Mouse (Mus musculus): Measurements from ENCODE around the gene Ddx25. TPM values are rescaled to one million over a fixed set of nuclear protein-coding genes. Genes with fewer than 3 reads are reported as not detected.

The Ddx25 gene
- polyA plus RNA-seq, 1 experiment from 2014 or later = 0.38 TPM

- H3K27ac ChIP-seq (replicated peaks) = no peak overlapping the region; the same call in 1 of the 2 replicates
- H3K4me1 ChIP-seq (replicated peaks; ENCODE audit: control insufficient read depth, insufficient read depth) = no peaks in the 10 kb centered on the region
- WGBS = 36% methylated on average over 5 of the region's 5 CpGs
- H3K36me3 ChIP-seq (ENCODE audit: control insufficient read depth, insufficient read depth, low read length) = no peaks in the 10 kb centered on the region
- TF ChIP-seq EP300 (optimal IDR thresholded peaks at IDR 0.05) (peak; percentile 63), CTCF (IDR thresholded peaks at IDR 0.05; ENCODE audit: low read depth) (no peak)
- no peaks in the 10 kb centered on the region for H3K27me3 ChIP-seq (ENCODE audit: control insufficient read depth, insufficient read depth, low read length)
- ATAC-seq (ENCODE audit: low FRiP score, low TSS enrichment) (peak; percentile 77; the same call in 1 of the 2 replicates), DNase-seq (ENCODE audit: low spot score) (peak; percentile 53)
- no peaks in the 10 kb centered on the region for H3K9me3 ChIP-seq (ENCODE audit: control insufficient read depth, low read length)
- peak overlapping the region; percentile 20; the same call in 1 of the 2 replicates for H3K4me2 ChIP-seq (replicated peaks; ENCODE audit: low read depth)
- no peak overlapping the region for H3K9ac ChIP-seq (ENCODE audit: low read length)
- H3K4me3 ChIP-seq (ENCODE audit: low read depth, low read length) = no peak overlapping the region
Observed at GRCm38 (mm10) chr9:35523541-35523940, 34.8 kb downstream of the Ddx25 start.

- no peak overlapping the region for H3K4me3 ChIP-seq (ENCODE audit: low read depth, low read length)
- no peak for TF ChIP-seq EP300 (optimal IDR thresholded peaks at IDR 0.05)
- TF ChIP-seq CTCF (IDR thresholded peaks at IDR 0.05; ENCODE audit: low read depth) = no peak
- DNase-seq (ENCODE audit: low spot score) (no peak), ATAC-seq (ENCODE audit: low FRiP score, low TSS enrichment) (no peak)
- no peak overlapping the region for H3K4me2 ChIP-seq (replicated peaks; ENCODE audit: low read depth)
- H3K4me1 ChIP-seq (replicated peaks; ENCODE audit: control insufficient read depth, insufficient read depth) = no peaks in the 10 kb centered on the region
- H3K9ac ChIP-seq (ENCODE audit: low read length) = no peak overlapping the region
- WGBS = 71% methylated on average over 1 of the region's 1 CpGs
- no peaks in the 10 kb centered on the region for H3K9me3 ChIP-seq (ENCODE audit: control insufficient read depth, low read length)
- H3K27ac ChIP-seq (replicated peaks) = no peak overlapping the region
- H3K36me3 ChIP-seq (ENCODE audit: control insufficient read depth, insufficient read depth, low read length) = no peaks in the 10 kb centered on the region
- no peaks in the 10 kb centered on the region for H3K27me3 ChIP-seq (ENCODE audit: control insufficient read depth, insufficient read depth, low read length)
Observed at GRCm38 (mm10) chr9:35522821-35523515, 35.4 kb downstream of the Ddx25 start.

- no peak overlapping the region for H3K9ac ChIP-seq (ENCODE audit: low read length)
- H3K27ac ChIP-seq (replicated peaks) = no peak overlapping the region
- WGBS = 76% methylated on average over 2 of the region's 2 CpGs
- TF ChIP-seq CTCF (IDR thresholded peaks at IDR 0.05; ENCODE audit: low read depth) (no peak), EP300 (optimal IDR thresholded peaks at IDR 0.05) (no peak)
- ATAC-seq (ENCODE audit: low FRiP score, low TSS enrichment) = no peak
- H3K4me3 ChIP-seq (ENCODE audit: low read depth, low read length) = no peak overlapping the region
- no peak overlapping the region for H3K4me2 ChIP-seq (replicated peaks; ENCODE audit: low read depth)
- no peaks in the 10 kb centered on the region for H3K4me1 ChIP-seq (replicated peaks; ENCODE audit: control insufficient read depth, insufficient read depth)
- H3K36me3 ChIP-seq (ENCODE audit: control insufficient read depth, insufficient read depth, low read length) = no peaks in the 10 kb centered on the region
- no peaks in the 10 kb centered on the region for H3K27me3 ChIP-seq (ENCODE audit: control insufficient read depth, insufficient read depth, low read length)
- no peak for DNase-seq (ENCODE audit: low spot score)
- H3K9me3 ChIP-seq (ENCODE audit: control insufficient read depth, low read length) = no peaks in the 10 kb centered on the region
Observed at GRCm38 (mm10) chr9:35522241-35522640, 36.1 kb downstream of the Ddx25 start.

- ATAC-seq (ENCODE audit: low FRiP score, low TSS enrichment) (no peak), DNase-seq (ENCODE audit: low spot score) (no peak)
- no peaks in the 10 kb centered on the region for H3K9me3 ChIP-seq (ENCODE audit: control insufficient read depth, low read length)
- no peaks in the 10 kb centered on the region for H3K36me3 ChIP-seq (ENCODE audit: control insufficient read depth, insufficient read depth, low read length)
- no peak overlapping the region for H3K4me3 ChIP-seq (ENCODE audit: low read depth, low read length)
- 76% methylated on average over 6 of the region's 6 CpGs for WGBS
- no peak overlapping the region for H3K9ac ChIP-seq (ENCODE audit: low read length)
- H3K4me2 ChIP-seq (replicated peaks; ENCODE audit: low read depth) = no peak overlapping the region
- H3K4me1 ChIP-seq (replicated peaks; ENCODE audit: control insufficient read depth, insufficient read depth) = no peaks in the 10 kb centered on the region
- TF ChIP-seq EP300 (optimal IDR thresholded peaks at IDR 0.05) (no peak), CTCF (IDR thresholded peaks at IDR 0.05; ENCODE audit: low read depth) (no peak)
- H3K27me3 ChIP-seq (ENCODE audit: control insufficient read depth, insufficient read depth, low read length) = no peaks in the 10 kb centered on the region
- H3K27ac ChIP-seq (replicated peaks) = no peak overlapping the region
Observed at GRCm38 (mm10) chr9:35520631-35521348, 37.5 kb downstream of the Ddx25 start.

- no peak for DNase-seq (ENCODE audit: low spot score)
- Histone ChIP-seq H3K36me3 (ENCODE audit: control insufficient read depth, insufficient read depth, low read length) (no peaks in the 10 kb centered on the region), H3K27me3 (ENCODE audit: control insufficient read depth, insufficient read depth, low read length) (no peaks in the 10 kb centered on the region), H3K4me2 (replicated peaks; ENCODE audit: low read depth) (no peak within 1 kb of the TSS), H3K4me1 (replicated peaks; ENCODE audit: control insufficient read depth, insufficient read depth) (no peaks in the 10 kb centered on the region), H3K27ac (replicated peaks) (no peak within 1 kb of the TSS), H3K9me3 (ENCODE audit: control insufficient read depth, low read length) (no peaks in the 10 kb centered on the region), H3K9ac (ENCODE audit: low read length) (no peak within 1 kb of the TSS), H3K4me3 (ENCODE audit: low read depth, low read length) (no peak within 1 kb of the TSS)
- ATAC-seq (ENCODE audit: low FRiP score, low TSS enrichment) = no peak
- 70% methylated on average over 3 of the region's 3 CpGs for WGBS
- TF ChIP-seq EP300 (optimal IDR thresholded peaks at IDR 0.05) (no peak), CTCF (IDR thresholded peaks at IDR 0.05; ENCODE audit: low read depth) (no peak)
Observed at GRCm38 (mm10) chr9:35518169-35518568, 40.2 kb downstream of the Ddx25 start, which contains the start of gene Gm1113. Gm1113 (minus strand) TSS chr9:35518269.

GRCm38 (mm10) chr9:35516711-35517110 lies 41.6 kb downstream of the Ddx25 start:
- H3K4me1 ChIP-seq (replicated peaks; ENCODE audit: control insufficient read depth, insufficient read depth) = no peaks in the 10 kb centered on the region
- TF ChIP-seq EP300 (optimal IDR thresholded peaks at IDR 0.05) (no peak), CTCF (IDR thresholded peaks at IDR 0.05; ENCODE audit: low read depth) (no peak)
- H3K36me3 ChIP-seq (ENCODE audit: control insufficient read depth, insufficient read depth, low read length) = no peaks in the 10 kb centered on the region
- H3K4me3 ChIP-seq (ENCODE audit: low read depth, low read length) = no peak overlapping the region
- H3K9me3 ChIP-seq (ENCODE audit: control insufficient read depth, low read length) = no peaks in the 10 kb centered on the region
- H3K27me3 ChIP-seq (ENCODE audit: control insufficient read depth, insufficient read depth, low read length) = no peaks in the 10 kb centered on the region
- H3K9ac ChIP-seq (ENCODE audit: low read length) = no peak overlapping the region
- no peak overlapping the region for H3K27ac ChIP-seq (replicated peaks)
- H3K4me2 ChIP-seq (replicated peaks; ENCODE audit: low read depth) = no peak overlapping the region
- no peak for DNase-seq (ENCODE audit: low spot score)
- 89% methylated on average over 16 of the region's 16 CpGs for WGBS
- no peak for ATAC-seq (ENCODE audit: low FRiP score, low TSS enrichment)

Data from stomach, postnatal 0 days (tissue).